Mouse (Mus musculus) small intestine, adult 2 months (tissue): ENCODE measurements around the gene Sc5d. TPM values are rescaled to one million over a fixed set of nuclear protein-coding genes. Genes with fewer than 3 reads are reported as not detected.
A peak's percentile ranks its signal among the peaks of the same experiment; 100 is the strongest.

Experiments used
- H3K27ac ChIP-seq: fragments of 200-500 bp; 2 replicates; pipeline ENCODE4 v1.5.1; 2012; ENCODE audit warnings: low read depth, low read length, control low read depth, inconsistent platforms; ENCODE audit not compliant: insufficient read depth
- H3K27me3 ChIP-seq: fragments of 200-500 bp; 2 replicates; pipeline ENCODE4 v1.6.1; 2012; ENCODE audit warnings: mild to moderate bottlenecking, moderate library complexity, low read length, inconsistent platforms; ENCODE audit not compliant: control insufficient read depth, insufficient read depth
- H3K36me3 ChIP-seq: fragments of 200-500 bp; 2 replicates; pipeline ENCODE4 v1.6.1; 2012; ENCODE audit warnings: mild to moderate bottlenecking, low read length, control low read depth, inconsistent platforms; ENCODE audit not compliant: control insufficient read depth, insufficient read depth
- H3K4me1 ChIP-seq: fragments of 200-500 bp; 2 replicates; pipeline ENCODE4 v1.6.1; 2012; ENCODE audit warnings: low read length, inconsistent platforms, mixed read lengths; ENCODE audit not compliant: control insufficient read depth, insufficient read depth, insufficient read length
- H3K4me3 ChIP-seq: fragments of 200-500 bp; 2 replicates; pipeline ENCODE4 v1.5.1; 2012; ENCODE audit warnings: low read depth, mild to moderate bottlenecking, control low read depth, inconsistent platforms, low read length, moderate library complexity
- CTCF ChIP-seq: fragments of 200-500 bp; IDR thresholded peaks from 2 replicates; pipeline ENCODE4 v1.5.1; 2012; ENCODE audit warnings: low read depth, mild to moderate bottlenecking, control low read depth, inconsistent platforms, low read length, moderate library complexity, mixed read lengths; ENCODE audit not compliant: insufficient replicate concordance, insufficient read length; ENCODE audit errors: extremely low read depth
- POLR2A ChIP-seq: fragments of 200-500 bp; IDR thresholded peaks from 2 replicates; pipeline ENCODE4 v1.6.1; 2012; ENCODE audit warnings: low read depth, mild to moderate bottlenecking, control low read depth, inconsistent platforms, low read length, moderate library complexity
- WGBS: fragments of 180-500 bp; shearing (Covaris S2); methylation state at CpG from one replicate; pipeline ENCODE4 v1.1.7; 2018; 5-methylcytosine and 5-hydroxymethylcytosine counted together
- polyA plus RNA-seq: library from polyadenylated mRNA; depleted of rRNA; stranded (reverse); fragments of >200 nt; gene quantifications from 2 replicates; pipeline ENCODE4 v1.2.3, GENCODE M21; 2012; rRNA removed

The Sc5d gene
- polyA plus RNA-seq, 1 experiment: 90.5 TPM

- no peak for TF ChIP-seq POLR2A
- no peak for TF ChIP-seq CTCF
- H3K27ac ChIP-seq: 0 out of 2 replicates have a peak overlapping the region, but pooled peaks have one; percentile 40
- H3K36me3 ChIP-seq: no peaks in the 10 kb centered on the region
- H3K4me1 ChIP-seq: peaks cover 2% of the 10 kb centered on the region; the same call in 1 of the 2 replicates
- no peak overlapping the region for H3K4me3 ChIP-seq
- no peaks in the 10 kb centered on the region for H3K27me3 ChIP-seq
- WGBS: 61% methylated on average over 10 of the region's 10 CpGs
These were observed 46.4 kb downstream of the Sc5d start for GRCm38 (mm10) chr9:42217685-42218084.

GRCm38 (mm10) chr9:42214116-42214515, 49.9 kb downstream of the Sc5d start:
- H3K27me3 ChIP-seq: no peaks in the 10 kb centered on the region
- H3K4me1 ChIP-seq: peaks cover 2% of the 10 kb centered on the region; the same call in 1 of the 2 replicates
- no peak overlapping the region for H3K4me3 ChIP-seq
- no peaks in the 10 kb centered on the region for H3K36me3 ChIP-seq
- no peak overlapping the region for H3K27ac ChIP-seq
- TF ChIP-seq CTCF (no peak), POLR2A (no peak)
- 64% methylated on average over 1 of the region's 1 CpGs for WGBS

DNA sequence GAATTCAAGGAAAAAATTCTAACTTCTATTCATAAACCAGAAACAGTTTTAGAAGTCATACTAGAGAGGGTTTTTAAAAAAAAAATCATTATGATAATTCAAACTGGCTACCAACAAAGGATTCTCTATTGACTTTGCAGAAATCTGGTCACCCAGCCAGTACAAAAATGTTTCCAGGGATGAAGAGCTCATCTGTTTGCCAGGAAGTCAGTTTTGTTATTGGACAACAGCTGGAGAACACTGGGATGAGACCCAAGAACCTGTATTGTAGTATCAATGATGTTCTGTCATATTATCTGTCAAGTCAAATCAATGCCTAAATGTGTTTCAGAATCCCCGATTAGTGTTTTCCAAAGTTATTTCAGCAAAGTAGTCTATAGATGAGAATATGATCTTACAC, 50.9 kb downstream of the Sc5d start:
- TF ChIP-seq POLR2A (no peak), CTCF (no peak)
- no peak overlapping the region for H3K4me3 ChIP-seq
- H3K27ac ChIP-seq: no peak overlapping the region
- 76% methylated on average over 1 of the region's 1 CpGs for WGBS
- H3K27me3 ChIP-seq: no peaks in the 10 kb centered on the region
- H3K36me3 ChIP-seq: no peaks in the 10 kb centered on the region
- H3K4me1 ChIP-seq: peaks cover 1% of the 10 kb centered on the region; the same call in 1 of the 2 replicates

GRCm38 (mm10) chr9:42209666-42210065, 54.4 kb downstream of the Sc5d start:
- no peaks in the 10 kb centered on the region for H3K36me3 ChIP-seq
- H3K4me3 ChIP-seq: no peak overlapping the region
- WGBS: 79% methylated on average over 6 of the region's 6 CpGs
- TF ChIP-seq POLR2A (no peak), CTCF (no peak)
- no peaks in the 10 kb centered on the region; the same call in 1 of the 2 replicates for H3K4me1 ChIP-seq
- H3K27me3 ChIP-seq: no peaks in the 10 kb centered on the region
- no peak overlapping the region for H3K27ac ChIP-seq

GRCm38 (mm10) chr9:42208463-42208862, 55.6 kb downstream of the Sc5d start:
- Histone ChIP-seq H3K27ac (no peak overlapping the region; the same call in 1 of the 2 replicates), H3K27me3 (no peaks in the 10 kb centered on the region)
- WGBS: 38% methylated on average over 5 of the region's 5 CpGs

DNA sequence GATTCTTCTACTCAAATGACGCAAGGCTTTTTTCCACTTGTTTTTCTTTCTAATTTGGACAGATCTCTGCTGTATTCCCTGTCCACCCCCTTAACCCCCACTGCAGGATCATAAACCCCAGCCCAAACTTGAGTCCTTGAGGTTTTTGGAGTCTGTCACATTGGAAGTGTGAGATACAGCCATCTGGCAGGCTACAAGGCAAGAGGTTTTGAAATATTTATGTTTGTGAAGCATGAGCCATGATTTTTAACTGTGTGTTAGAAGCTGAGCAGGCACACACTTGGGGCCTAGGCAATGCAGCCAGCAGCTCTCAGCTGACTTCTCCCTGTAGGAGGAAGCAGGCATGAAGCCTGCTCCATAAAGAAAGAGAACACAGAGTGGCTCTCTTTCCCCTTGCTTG, 57.3 kb downstream of the Sc5d start:
- Histone ChIP-seq H3K4me1 (peaks cover 3% of the 10 kb centered on the region; the same call in 1 of the 2 replicates), H3K36me3 (no peaks in the 10 kb centered on the region), H3K27me3 (no peaks in the 10 kb centered on the region), H3K27ac (peak overlapping the region; percentile 38; the same call in 1 of the 2 replicates), H3K4me3 (no peak overlapping the region)
- TF ChIP-seq POLR2A (no peak), CTCF (no peak)
- 83% methylated on average over 1 of the region's 1 CpGs for WGBS

More at GRCm38 (mm10) chr9:42208463-42208862, 55.6 kb downstream of the Sc5d start:
- Histone ChIP-seq H3K36me3 (no peaks in the 10 kb centered on the region), H3K4me3 (no peak overlapping the region), H3K4me1 (no peaks in the 10 kb centered on the region; the same call in 1 of the 2 replicates)
- peak; percentile 46; the same call in 1 of the 2 replicates for TF ChIP-seq CTCF
- no peak for TF ChIP-seq POLR2A

DNA sequence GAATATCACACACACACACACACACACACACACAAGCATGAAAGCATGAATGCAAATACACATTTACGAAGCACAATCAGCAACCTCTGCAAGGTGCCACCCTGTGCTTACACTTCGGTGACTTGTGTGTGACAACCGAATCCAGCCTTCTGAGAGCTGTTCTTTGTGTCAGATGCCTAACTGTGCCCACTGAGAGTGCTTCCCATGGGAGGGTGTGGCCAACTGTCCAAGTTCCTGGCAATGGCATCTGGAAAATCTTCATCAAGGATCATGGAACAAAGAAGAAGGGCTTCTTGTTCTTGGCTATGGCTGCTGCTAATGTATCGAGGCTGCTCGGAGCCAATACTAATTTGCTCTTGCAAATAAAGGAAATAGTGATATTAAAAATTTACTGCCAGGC, 61.8 kb downstream of the Sc5d start:
- Histone ChIP-seq H3K4me1 (peaks cover 3% of the 10 kb centered on the region; the same call in 1 of the 2 replicates), H3K27me3 (no peaks in the 10 kb centered on the region), H3K4me3 (no peak overlapping the region), H3K36me3 (no peaks in the 10 kb centered on the region), H3K27ac (no peak overlapping the region)
- TF ChIP-seq POLR2A: no peak
- TF ChIP-seq CTCF: no peak
- WGBS: 49% methylated on average over 5 of the region's 5 CpGs

Other genes with a start within 250 kb of the Sc5d start
- gene Sorl1, start 140.0 kb downstream of the Sc5d start, polyA plus RNA-seq: 9.6 and 16.1 TPM in 2 replicates
- 0.03 TPM in 2 replicates for gene Tecta, start 135.7 kb upstream of the Sc5d start, polyA plus RNA-seq
- gene Tbcel, start 243.6 kb upstream of the Sc5d start, polyA plus RNA-seq: 1.8 and 4.9 TPM in 2 replicates